Mouse (Mus musculus) ovary, adult 18-20 months (tissue): ENCODE data around the gene Zc3h4.

ENCODE experiments used
- DNase-seq: peaks from one replicate; pipeline ENCODE4 v3.0.0; 2022; ENCODE audit warnings: low spot score, mixed read lengths

Zc3h4 gene

GRCm38 (mm10) chr7:16477628-16478027 is 76.9 kb downstream of the Zc3h4 start, which contains the start of gene Npas1:
Npas1 (minus strand) TSS chr7:16477728.
- no peak for DNase-seq
